Mouse (Mus musculus) G1E (cell line): ENCODE results near the gene Gdf9. TPM values are rescaled to one million over a fixed set of nuclear protein-coding genes. Genes with fewer than 3 reads are reported as not detected.

ENCODE experiments used
- ATAC-seq: 2 replicates; pipeline ENCODE4 v1.8.0; 2016; ENCODE audit warnings: mild to moderate bottlenecking; ENCODE audit not compliant: insufficient number of reproducible peaks, poor library complexity, low FRiP score, severe bottlenecking; ENCODE audit errors: extremely low read depth
- DNase-seq: peaks from one replicate; pipeline ENCODE4 v3.0.0; 2012; ENCODE audit warnings: low spot score
- H3K27me3 ChIP-seq: 2 replicates; pipeline ENCODE4 v1.6.1; 2012; ENCODE audit warnings: mild to moderate bottlenecking, low read length, inconsistent platforms; ENCODE audit not compliant: insufficient read depth
- H3K36me3 ChIP-seq: replicated peaks from 2 replicates; pipeline ENCODE3; 2012; ENCODE audit warnings: mild to moderate bottlenecking, inconsistent platforms
- H3K4me1 ChIP-seq: 2 replicates; pipeline ENCODE4 v1.6.1; 2012; ENCODE audit warnings: low read depth, low read length, inconsistent platforms, mixed read lengths; ENCODE audit not compliant: insufficient read depth
- H3K4me3 ChIP-seq: 2 replicates; pipeline ENCODE4 v1.5.1; 2012; ENCODE audit warnings: low read depth, mild to moderate bottlenecking, inconsistent platforms, low read length, moderate library complexity, mixed read lengths
- H3K9me3 ChIP-seq: replicated peaks from 2 replicates; pipeline ENCODE4 v1.6.1; 2012; ENCODE audit warnings: inconsistent platforms
- CTCF ChIP-seq: IDR thresholded peaks from 2 replicates; pipeline ENCODE4 v1.5.1; 2012; ENCODE audit warnings: low read depth, low read length, inconsistent platforms, mixed read lengths
- GATA1 ChIP-seq: IDR thresholded peaks from 2 replicates; pipeline ENCODE4 v1.6.1; 2012; ENCODE audit warnings: borderline replicate concordance, low read length, inconsistent platforms, mixed read lengths
- GATA2 ChIP-seq: IDR thresholded peaks from 2 replicates; pipeline ENCODE4 v1.6.1; 2012; ENCODE audit warnings: low read depth, low read length, inconsistent platforms, borderline replicate concordance
- POLR2AphosphoS5 ChIP-seq: IDR thresholded peaks from 2 replicates; pipeline ENCODE4 v1.6.1; 2012; ENCODE audit warnings: low read depth, low read length, inconsistent platforms; ENCODE audit not compliant: insufficient replicate concordance
- TAL1 ChIP-seq: conservative IDR thresholded peaks from 2 replicates; pipeline ENCODE4 v1.6.1; 2012; ENCODE audit warnings: low read depth, low read length, inconsistent platforms, mixed read lengths
- polyA plus RNA-seq: library from polyadenylated mRNA; stranded (reverse); fragments of >175 nt; gene quantifications from 2 replicates; pipeline ENCODE4 v1.2.3, GENCODE M21; 2012
- total RNA-seq, 2 experiments: library from RNA; stranded (forward) in 1 of 2; stranded (reverse) in 1 of 2; fragments of 200-1000 nt in 1 of 2; fragments of >200 nt in 1 of 2; fragmentation: Nextera tagmentation in 1 of 2; gene quantifications; 2 replicates each; pipeline ENCODE4 v1.2.3; 2014 to 2017

Gene Gdf9
- total and polyA plus RNA-seq, 3 experiments = 0.10 to 0.38 TPM; not detected in 1

DNA sequence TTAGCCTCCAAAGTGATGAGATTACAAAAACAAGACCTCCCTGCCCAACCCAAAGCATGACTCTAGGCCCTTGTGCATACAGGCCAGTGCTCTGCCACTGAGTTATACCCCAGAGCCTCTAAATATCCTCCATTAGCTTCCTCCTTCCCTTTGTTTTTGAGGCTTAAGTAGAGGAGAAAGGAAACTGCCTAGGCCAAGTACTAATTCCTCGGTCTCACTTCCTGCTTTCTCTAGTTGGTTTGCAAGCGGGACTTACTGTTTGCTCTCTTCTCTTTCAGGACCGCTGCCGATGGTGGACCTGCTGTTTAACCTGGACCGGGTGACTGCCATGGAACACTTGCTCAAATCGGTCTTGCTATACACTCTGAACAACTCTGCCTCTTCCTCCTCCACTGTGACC is 5.5 kb downstream of the Gdf9 start:
- Histone ChIP-seq H3K9me3 (no peaks in the 10 kb centered on the region), H3K36me3 (no peaks in the 10 kb centered on the region), H3K27me3 (peaks cover 25% of the 10 kb centered on the region), H3K4me3 (no peak overlapping the region), H3K4me1 (peaks cover 45% of the 10 kb centered on the region)
- ATAC-seq (no peak), DNase-seq (no peak)
- TF ChIP-seq GATA2 = no peak
- TF ChIP-seq CTCF = no peak
- no peak for TF ChIP-seq TAL1
- TF ChIP-seq POLR2AphosphoS5 = no peak
- TF ChIP-seq GATA1 = no peak

DNA sequence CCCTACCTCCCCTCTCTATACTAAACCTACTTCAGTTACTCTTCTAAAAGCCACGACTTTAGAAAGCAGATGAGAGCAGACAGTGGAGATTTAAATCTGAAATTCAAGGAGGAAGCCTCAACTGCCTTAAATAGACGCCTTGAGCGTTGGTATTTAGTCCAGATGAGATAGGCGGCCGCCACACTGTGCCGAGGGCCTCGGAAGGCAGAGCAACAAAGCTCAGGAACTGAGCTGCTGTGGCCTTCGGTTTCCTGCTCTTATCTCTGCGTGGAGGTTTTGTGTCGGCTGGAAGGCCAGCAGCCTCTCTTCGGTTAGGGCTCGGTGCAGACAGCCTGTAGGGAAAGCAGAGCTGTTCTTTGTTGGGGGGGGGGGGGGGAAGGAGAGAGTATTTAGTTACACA is 11.1 kb downstream of the Gdf9 start:
- peaks cover 16% of the 10 kb centered on the region for H3K4me1 ChIP-seq
- DNase-seq = no peak
- H3K36me3 ChIP-seq = no peaks in the 10 kb centered on the region
- TF ChIP-seq GATA2 (no peak), CTCF (no peak)
- H3K27me3 ChIP-seq = peaks cover 22% of the 10 kb centered on the region
- no peaks in the 10 kb centered on the region for H3K9me3 ChIP-seq
- no peak for ATAC-seq
- no peak overlapping the region; the same call in 1 of the 2 replicates for H3K4me3 ChIP-seq

DNA sequence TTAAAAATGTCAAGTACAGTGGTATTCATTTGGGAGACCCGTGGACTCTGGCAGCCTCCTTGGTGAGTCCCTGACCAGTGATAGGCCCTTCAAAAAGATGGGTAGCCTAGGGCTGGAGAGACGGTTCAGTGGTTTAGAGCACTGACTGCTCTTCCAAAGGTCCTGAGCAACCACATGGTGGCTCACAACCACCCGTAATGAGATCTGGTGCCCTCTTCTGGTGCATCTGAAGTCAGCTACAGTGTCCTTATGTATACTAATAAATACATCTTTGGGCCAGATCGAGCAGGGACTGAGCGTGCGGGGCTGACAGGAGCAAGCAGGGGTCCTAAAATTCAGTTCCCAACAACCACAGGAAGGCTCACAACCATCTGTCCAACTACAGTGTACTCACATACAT is 13.0 kb downstream of the Gdf9 start:
- peaks cover 14% of the 10 kb centered on the region for H3K27me3 ChIP-seq
- peaks cover 16% of the 10 kb centered on the region for H3K4me1 ChIP-seq
- no peak for ATAC-seq
- H3K9me3 ChIP-seq = no peaks in the 10 kb centered on the region
- no peak overlapping the region; the same call in 1 of the 2 replicates for H3K4me3 ChIP-seq
- TF ChIP-seq GATA2 (no peak), POLR2AphosphoS5 (no peak), TAL1 (no peak), GATA1 (no peak), CTCF (no peak)
- DNase-seq = no peak
- no peaks in the 10 kb centered on the region for H3K36me3 ChIP-seq

DNA sequence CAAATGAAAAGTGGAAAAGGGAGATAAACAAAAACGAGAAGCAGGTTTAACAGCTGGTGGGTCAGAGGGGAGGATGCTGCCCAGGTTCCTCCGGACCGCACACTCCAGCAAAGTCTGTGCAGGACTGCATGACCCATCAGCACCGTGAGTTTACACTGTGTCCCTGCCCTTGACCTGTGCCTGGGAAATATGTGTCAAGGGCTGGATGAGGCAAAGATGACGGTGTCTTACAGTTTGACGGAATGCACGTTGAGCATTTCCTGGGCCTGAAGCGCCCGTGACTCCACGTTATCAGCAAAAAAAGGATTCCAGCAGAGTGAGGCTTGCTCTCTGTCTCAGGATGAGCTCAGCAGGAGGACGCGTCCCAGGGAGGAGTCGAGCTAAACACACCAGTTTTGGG is 14.7 kb downstream of the Gdf9 start:
- TF ChIP-seq GATA2 (no peak), POLR2AphosphoS5 (no peak), GATA1 (no peak), CTCF (no peak), TAL1 (no peak)
- H3K4me1 ChIP-seq = peaks cover 16% of the 10 kb centered on the region

DNA sequence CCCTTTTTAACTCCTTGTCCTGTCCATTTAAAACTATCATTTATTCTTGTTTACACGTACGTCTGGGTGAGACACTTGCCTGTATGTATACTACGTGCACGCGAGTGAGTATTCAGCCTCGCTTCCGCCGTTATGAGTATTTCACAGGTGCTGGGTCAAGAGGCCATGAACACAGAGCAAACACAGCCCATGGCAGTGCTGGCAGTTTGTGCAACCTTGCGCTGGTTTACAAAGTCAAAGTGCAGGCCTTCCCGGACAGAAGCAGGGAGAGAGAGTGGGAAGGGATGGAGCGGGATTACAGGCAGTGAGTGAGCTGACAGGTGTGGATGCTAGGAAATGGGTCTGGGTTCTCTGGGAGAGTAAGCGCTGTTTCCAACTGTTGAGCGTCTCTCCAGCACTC is 15.4 kb downstream of the Gdf9 start:
- no peak overlapping the region for H3K4me3 ChIP-seq
- no peaks in the 10 kb centered on the region for H3K36me3 ChIP-seq
- peaks cover 25% of the 10 kb centered on the region for H3K27me3 ChIP-seq
- no peak for TF ChIP-seq POLR2AphosphoS5
- TF ChIP-seq GATA2 = no peak
- TF ChIP-seq CTCF = no peak
- no peak for TF ChIP-seq GATA1
- TF ChIP-seq TAL1 = no peak
- DNase-seq (no peak), ATAC-seq (no peak)
- no peaks in the 10 kb centered on the region for H3K9me3 ChIP-seq
- H3K4me1 ChIP-seq = peaks cover 16% of the 10 kb centered on the region

More for the DNA sequence above, 14.7 kb downstream of the Gdf9 start:
- peaks cover 21% of the 10 kb centered on the region for H3K27me3 ChIP-seq
- DNase-seq (no peak), ATAC-seq (no peak)
- no peaks in the 10 kb centered on the region for H3K36me3 ChIP-seq
- no peak overlapping the region for H3K4me3 ChIP-seq
- H3K9me3 ChIP-seq = no peaks in the 10 kb centered on the region

DNA sequence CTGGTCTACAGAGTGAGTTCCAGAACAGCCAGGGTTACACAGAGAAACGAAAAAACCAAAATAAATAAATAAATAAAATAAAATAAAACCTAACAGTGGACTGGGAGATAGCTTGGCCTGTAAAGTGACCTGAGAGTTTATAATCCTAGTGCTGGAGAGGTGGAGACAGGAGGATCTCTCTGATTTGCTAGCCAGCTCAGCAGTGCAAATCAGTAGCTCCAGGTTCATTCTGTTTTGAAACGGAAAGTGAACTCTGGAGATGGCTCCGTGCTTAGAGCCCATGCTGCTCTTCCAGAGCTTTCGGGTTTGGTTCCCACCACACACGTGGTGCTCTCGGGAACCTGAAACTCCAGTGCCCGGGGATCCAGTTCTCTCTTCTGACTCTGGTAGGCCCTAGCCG is 17.2 kb downstream of the Gdf9 start:
- no peak for ATAC-seq
- TF ChIP-seq CTCF = no peak
- H3K4me3 ChIP-seq = no peak overlapping the region
- no peak for DNase-seq
- H3K27me3 ChIP-seq = peaks cover 41% of the 10 kb centered on the region
- no peaks in the 10 kb centered on the region for H3K9me3 ChIP-seq
- peaks cover 9% of the 10 kb centered on the region; the same call in 1 of the 2 replicates for H3K4me1 ChIP-seq
- no peaks in the 10 kb centered on the region for H3K36me3 ChIP-seq

DNA sequence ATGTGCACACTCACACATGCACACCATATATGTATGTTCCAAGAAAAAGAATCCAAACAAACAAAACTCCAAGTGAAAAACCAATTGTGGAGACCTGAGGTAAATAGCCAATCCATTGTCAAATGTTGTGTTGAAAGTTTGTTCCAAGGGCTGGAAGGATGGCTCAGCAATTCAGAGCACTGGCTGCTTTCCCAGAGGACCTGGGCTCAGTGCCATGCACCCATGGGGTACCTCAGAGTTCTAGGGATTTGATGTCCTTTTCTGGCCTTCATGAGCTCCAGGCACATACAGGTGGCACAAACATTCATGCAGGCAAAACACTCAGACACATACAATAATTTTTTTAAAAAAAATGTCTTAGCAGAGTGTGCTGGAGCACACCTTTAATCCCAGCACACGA is 17.7 kb downstream of the Gdf9 start:
- H3K36me3 ChIP-seq = no peaks in the 10 kb centered on the region
- no peak for ATAC-seq
- H3K27me3 ChIP-seq = peaks cover 43% of the 10 kb centered on the region
- no peak for DNase-seq
- H3K4me1 ChIP-seq = peaks cover 7% of the 10 kb centered on the region; the same call in 1 of the 2 replicates
- no peak overlapping the region for H3K4me3 ChIP-seq
- no peaks in the 10 kb centered on the region for H3K9me3 ChIP-seq
- TF ChIP-seq TAL1 (no peak), CTCF (no peak), GATA2 (no peak), POLR2AphosphoS5 (no peak), GATA1 (no peak)
